Mouse (Mus musculus) ovary, adult 18-20 months (tissue): Measurements from ENCODE around the gene Pkdcc.

Experiments used
- DNase-seq: peaks from one replicate; pipeline ENCODE4 v3.0.0; 2022; ENCODE audit warnings: low spot score, mixed read lengths

Pkdcc gene

DNA sequence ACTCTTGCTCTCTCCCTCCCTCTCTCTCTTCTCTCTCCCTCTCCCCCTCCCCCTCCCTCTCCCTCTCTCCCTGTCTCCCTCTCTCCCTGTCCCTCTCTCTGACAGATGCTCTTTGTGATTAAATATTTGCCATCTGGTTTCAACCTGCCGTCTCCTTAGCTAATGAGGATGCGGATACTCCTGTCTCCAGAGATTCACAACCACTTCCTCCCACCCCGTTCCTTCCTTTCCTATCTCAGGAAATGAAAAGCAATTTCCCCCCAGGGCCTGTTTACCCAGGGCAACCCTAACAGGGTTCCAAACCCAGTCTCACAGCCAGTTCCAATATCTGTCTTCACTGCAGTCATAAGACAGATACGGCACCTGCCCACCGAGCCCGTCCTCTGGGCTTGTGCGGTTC is 31.0 kb downstream of the Pkdcc start:
- no peak for DNase-seq

DNA sequence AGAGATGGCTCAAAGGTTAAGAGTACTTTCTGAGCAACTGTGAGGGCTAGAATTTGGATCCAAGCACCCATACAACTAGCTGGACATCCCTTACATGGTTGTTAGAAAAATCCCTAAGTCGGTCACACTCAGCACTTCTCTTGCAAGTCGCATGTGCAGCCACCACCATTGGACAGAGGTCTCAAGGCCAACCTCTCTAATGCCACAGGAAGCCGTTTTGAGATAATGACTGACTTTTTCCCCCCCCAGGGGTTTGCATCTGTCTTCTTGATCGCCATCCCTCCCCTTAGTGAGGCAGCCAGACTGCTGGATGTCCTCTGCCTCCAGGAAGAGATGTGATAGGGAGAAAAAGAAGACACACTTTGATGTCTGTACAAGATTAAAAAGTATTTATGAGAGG is 32.1 kb downstream of the Pkdcc start:
- no peak for DNase-seq

GRCm38 (mm10) chr17:83248467-83248866 is 33.4 kb downstream of the Pkdcc start:
- no peak for DNase-seq

GRCm38 (mm10) chr17:83250903-83251526 is 35.9 kb downstream of the Pkdcc start:
- DNase-seq: no peak

DNA sequence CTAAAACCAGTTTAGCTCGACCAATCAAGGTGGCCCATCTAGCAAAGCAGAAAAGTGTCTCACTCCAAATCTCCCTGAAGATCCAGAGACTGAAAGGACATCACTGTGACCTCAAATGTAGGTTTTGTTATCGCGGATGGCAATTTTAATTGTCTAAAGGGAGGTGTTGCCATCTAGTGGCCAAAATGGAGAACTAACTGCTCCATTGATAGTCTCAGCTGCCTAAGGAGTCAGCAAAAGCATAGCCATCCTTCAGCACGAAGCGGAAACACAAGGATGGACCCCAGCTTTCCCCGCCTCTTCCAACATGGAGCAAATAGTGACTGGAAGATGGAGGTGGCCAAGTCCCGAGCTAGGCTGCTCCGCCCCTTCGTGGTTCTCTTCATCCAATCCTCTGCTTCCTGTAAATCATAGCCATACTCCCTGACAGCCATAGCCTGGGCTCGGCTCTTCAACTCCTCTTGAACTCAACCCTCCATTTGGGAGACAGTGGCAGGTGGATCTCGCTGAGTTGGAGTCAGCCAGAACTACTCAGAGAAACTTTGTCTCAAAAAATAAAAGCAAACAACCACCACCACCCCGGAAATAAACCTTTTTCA is 38.1 kb downstream of the Pkdcc start:
- no peak for DNase-seq

DNA sequence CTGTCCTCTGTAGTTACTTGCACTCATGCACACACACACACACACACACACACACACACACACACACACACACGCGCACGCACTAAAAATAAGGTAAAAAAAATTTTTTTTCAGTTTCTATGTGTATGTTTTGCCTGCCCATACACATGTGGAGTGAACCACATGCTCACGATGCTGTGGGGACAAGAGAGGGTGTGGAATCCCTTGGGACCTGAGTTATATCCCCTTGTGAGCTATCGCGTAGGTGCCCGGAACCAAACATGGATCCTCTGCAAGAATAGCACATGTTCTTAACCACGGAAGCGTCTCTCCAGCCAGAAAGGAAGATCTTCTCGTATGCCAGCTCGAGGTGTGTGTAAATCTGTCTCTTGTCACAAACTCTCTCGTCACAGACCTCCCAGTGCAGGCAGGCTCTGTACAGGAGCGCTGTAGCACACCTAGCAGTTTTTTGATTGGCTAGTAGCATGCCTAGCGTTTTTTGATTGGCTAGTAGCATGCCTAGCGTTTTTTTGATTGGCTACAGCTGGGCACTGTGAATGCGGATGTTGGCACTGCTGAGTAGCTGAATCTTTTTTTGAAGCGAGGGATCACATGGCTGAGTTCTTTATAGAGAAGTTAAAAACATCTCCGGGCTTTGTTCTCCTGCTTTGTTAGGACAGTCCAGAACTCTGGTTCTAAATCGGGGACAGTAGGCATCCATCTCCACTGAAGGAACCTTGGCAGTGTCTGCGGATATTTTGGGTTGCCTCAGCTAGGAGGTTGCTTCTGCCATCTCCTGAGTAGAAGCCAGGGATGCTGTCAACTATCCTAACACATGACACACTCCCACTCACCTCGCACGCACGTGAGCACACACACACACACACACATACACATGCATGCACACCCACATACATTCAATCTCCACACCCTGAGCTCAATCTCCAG is 52.4 kb downstream of the Pkdcc start:
- DNase-seq: peak; percentile 67

- peak; percentile 43 for DNase-seq
Observed at GRCm38 (mm10) chr17:83271509-83271908, 56.4 kb downstream of the Pkdcc start.

DNA sequence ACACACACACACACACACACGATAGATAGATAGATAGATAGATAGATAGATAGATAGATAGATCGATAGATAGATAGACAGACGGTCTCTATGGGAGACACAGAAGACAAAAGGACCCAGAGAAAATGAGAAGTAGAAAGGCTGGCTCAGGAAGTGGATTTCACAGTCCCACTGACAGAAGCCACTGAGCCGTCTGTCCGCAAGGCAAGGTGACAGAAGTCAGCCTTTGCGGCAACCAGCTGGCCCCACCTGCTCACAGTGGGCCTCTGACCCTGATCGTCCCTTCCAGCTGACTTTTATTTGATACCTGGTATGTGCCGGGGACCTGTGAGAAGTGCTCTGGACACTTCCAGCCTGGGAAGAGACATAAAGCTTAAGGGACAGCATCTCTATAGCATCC is 57.5 kb downstream of the Pkdcc start:
- no peak for DNase-seq

DNA sequence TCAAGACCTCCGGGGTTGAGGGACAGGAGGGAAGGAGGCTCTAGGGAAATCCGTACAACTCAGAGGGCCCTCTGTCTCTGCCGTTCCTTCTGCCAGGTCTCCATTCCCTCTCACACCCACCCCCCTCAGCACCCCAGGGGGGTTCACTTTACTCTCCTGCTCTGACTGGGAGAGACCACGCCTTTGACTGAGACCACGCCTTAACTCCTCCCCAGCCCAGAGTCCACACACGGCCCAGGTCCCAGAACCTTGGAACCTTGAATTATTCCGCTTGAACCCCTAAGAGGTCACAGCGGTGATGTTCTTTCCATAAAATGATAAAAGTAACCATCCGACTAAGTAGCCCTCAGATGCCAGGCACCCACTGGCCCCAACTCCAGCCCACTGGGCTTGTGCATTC is 58.5 kb downstream of the Pkdcc start:
- DNase-seq: no peak

- DNase-seq: no peak
Observed at GRCm38 (mm10) chr17:83274101-83274500, 59.0 kb downstream of the Pkdcc start.
